Mouse (Mus musculus) intestine, postnatal 0 days (tissue): Measurements from ENCODE around the gene Btbd9. TPM values are rescaled to one million over a fixed set of nuclear protein-coding genes. Genes with fewer than 3 reads are reported as not detected.

ENCODE experiments used
- ATAC-seq: fragments of 200-750 bp; cut with Nextera tagmentation; 2 replicates; pipeline ENCODE4 v1.8.0; 2017; ENCODE audit warnings: mild to moderate bottlenecking, moderate TSS enrichment, moderate library complexity
- H3K27ac ChIP-seq: fragments of 300-500 bp; sonication (generic); 2 replicates; pipeline ENCODE4 v1.5.1; 2014; ENCODE audit warnings: mild to moderate bottlenecking, low read depth, low read length, moderate library complexity
- H3K27me3 ChIP-seq: fragments of 300-500 bp; sonication (generic); replicated peaks from 2 replicates; pipeline ENCODE4 v1.6.1; 2014; ENCODE audit warnings: low read length, mixed read lengths; ENCODE audit not compliant: control insufficient read depth, insufficient read depth
- H3K36me3 ChIP-seq: fragments of 300-500 bp; sonication (generic); 2 replicates; pipeline ENCODE4 v1.6.1; 2014; ENCODE audit warnings: mild to moderate bottlenecking, moderate library complexity; ENCODE audit not compliant: control insufficient read depth, insufficient read depth
- H3K4me1 ChIP-seq: fragments of 300-500 bp; sonication (generic); replicated peaks from 2 replicates; pipeline ENCODE4 v1.6.1; 2014; ENCODE audit warnings: antibody characterized with exemption, low read length, mixed read lengths; ENCODE audit not compliant: control insufficient read depth, insufficient read depth
- H3K4me2 ChIP-seq: fragments of 300-500 bp; sonication (generic); replicated peaks from 2 replicates; pipeline ENCODE4 v1.6.1; 2014; ENCODE audit warnings: low read depth, mild to moderate bottlenecking, moderate library complexity
- H3K4me3 ChIP-seq: fragments of 300-500 bp; sonication (generic); 2 replicates; pipeline ENCODE4 v1.5.1; 2014; ENCODE audit warnings: low read depth, low read length
- H3K9ac ChIP-seq: fragments of 300-500 bp; sonication (generic); 2 replicates; pipeline ENCODE4 v1.6.1; 2014; ENCODE audit warnings: mild to moderate bottlenecking, low read depth, low read length
- H3K9me3 ChIP-seq: fragments of 300-500 bp; sonication (generic); 2 replicates; pipeline ENCODE4 v1.6.1; 2016; ENCODE audit warnings: mixed run types; ENCODE audit not compliant: control insufficient read depth
- CTCF ChIP-seq: sonication (generic); IDR thresholded peaks from 2 replicates; pipeline ENCODE4 v1.5.1; 2016; ENCODE audit warnings: low read depth, mild to moderate bottlenecking, control low read depth, antibody characterized with exemption, moderate library complexity
- WGBS: fragments of 180-500 bp; shearing (Covaris S2); extraction: QIAGEN DNeasy Blood & Tissue Kit; methylation state at CpG from one replicate; pipeline ENCODE4 v1.1.7; 2014; 5-methylcytosine and 5-hydroxymethylcytosine counted together
- polyA plus RNA-seq: library from polyadenylated mRNA; unstranded; fragments of >200 nt; fragmentation: Nextera tagmentation; extraction: Ambion mirVana; gene quantifications from 2 replicates; pipeline ENCODE4 v1.2.1, GENCODE M21; 2015

Gene Btbd9
- polyA plus RNA-seq, 1 experiment from 2014 or later: 35.9 TPM

DNA sequence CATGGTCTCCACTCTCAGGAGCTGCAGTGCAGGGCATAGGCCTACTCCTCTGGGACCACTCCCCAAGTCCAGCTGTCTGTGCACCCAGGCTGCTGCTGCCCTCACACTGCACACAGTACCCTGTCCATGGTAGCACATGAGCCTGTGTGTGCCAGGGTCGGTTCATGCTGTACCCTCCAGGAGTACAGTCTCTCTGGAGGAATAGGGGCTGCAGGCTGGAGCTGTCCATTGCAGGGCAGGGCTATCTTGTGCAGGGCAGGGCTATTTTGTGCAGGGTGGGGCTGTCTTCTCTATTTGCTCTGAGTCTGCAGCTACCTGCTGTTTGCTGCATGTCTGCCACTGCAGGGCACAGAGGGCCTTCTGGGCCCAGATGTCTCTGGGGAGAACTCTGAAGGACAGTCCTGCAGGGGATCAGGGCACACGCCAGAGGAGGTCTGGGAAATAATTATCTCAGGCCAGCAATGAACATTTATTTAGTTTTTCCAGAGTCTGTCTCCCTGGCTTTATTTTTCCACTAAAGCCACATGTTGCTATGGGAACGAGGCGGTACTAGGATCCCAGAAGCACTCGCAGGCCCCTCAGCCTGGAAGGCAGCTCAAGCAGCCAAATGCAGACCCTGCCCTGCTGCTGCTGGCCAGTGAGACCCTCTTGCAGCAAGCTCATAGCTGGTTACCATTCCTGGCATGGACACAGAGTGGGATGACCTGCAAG lies 351.1 kb downstream of the Btbd9 start:
- Histone ChIP-seq H3K27ac (no peak overlapping the region), H3K27me3 (no peaks in the 10 kb centered on the region), H3K9me3 (no peaks in the 10 kb centered on the region), H3K9ac (no peak overlapping the region), H3K4me3 (no peak overlapping the region), H3K4me2 (no peak overlapping the region), H3K36me3 (peaks cover 11% of the 10 kb centered on the region), H3K4me1 (no peaks in the 10 kb centered on the region)
- ATAC-seq: no peak
- 38% methylated on average over 5 of the region's 5 CpGs for WGBS
- TF ChIP-seq CTCF: no peak

- 91% methylated on average over 12 of the region's 12 CpGs for WGBS
- ATAC-seq: no peak
- TF ChIP-seq CTCF: no peak
Observed at GRCm38 (mm10) chr17:30222837-30223236, 353.5 kb downstream of the Btbd9 start.

GRCm38 (mm10) chr17:30222361-30222760 lies 353.9 kb downstream of the Btbd9 start:
- H3K4me3 ChIP-seq: no peak overlapping the region
- no peak overlapping the region for H3K27ac ChIP-seq
- TF ChIP-seq CTCF: 0 out of 2 replicates have a peak, but pooled peaks have one; percentile 8
- H3K36me3 ChIP-seq: peaks cover 24% of the 10 kb centered on the region
- ATAC-seq: no peak
- no peaks in the 10 kb centered on the region for H3K4me1 ChIP-seq
- 78% methylated on average over 11 of the region's 11 CpGs for WGBS
- no peak overlapping the region for H3K9ac ChIP-seq
- H3K9me3 ChIP-seq: no peaks in the 10 kb centered on the region
- H3K27me3 ChIP-seq: no peaks in the 10 kb centered on the region
- H3K4me2 ChIP-seq: no peak overlapping the region

More at GRCm38 (mm10) chr17:30222837-30223236, 353.5 kb downstream of the Btbd9 start:
- Histone ChIP-seq H3K36me3 (peaks cover 24% of the 10 kb centered on the region), H3K4me1 (no peaks in the 10 kb centered on the region), H3K27me3 (no peaks in the 10 kb centered on the region), H3K27ac (no peak overlapping the region), H3K9ac (no peak overlapping the region), H3K4me2 (no peak overlapping the region), H3K4me3 (no peak overlapping the region), H3K9me3 (no peaks in the 10 kb centered on the region)

GRCm38 (mm10) chr17:30221677-30222076 lies 354.6 kb downstream of the Btbd9 start:
- no peak for ATAC-seq
- Histone ChIP-seq H3K4me3 (no peak overlapping the region), H3K36me3 (peaks cover 24% of the 10 kb centered on the region), H3K27ac (no peak overlapping the region), H3K27me3 (no peaks in the 10 kb centered on the region), H3K9me3 (no peaks in the 10 kb centered on the region), H3K4me2 (no peak overlapping the region), H3K9ac (no peak overlapping the region), H3K4me1 (no peaks in the 10 kb centered on the region)
- TF ChIP-seq CTCF: no peak
- 82% methylated on average over 14 of the region's 14 CpGs for WGBS

DNA sequence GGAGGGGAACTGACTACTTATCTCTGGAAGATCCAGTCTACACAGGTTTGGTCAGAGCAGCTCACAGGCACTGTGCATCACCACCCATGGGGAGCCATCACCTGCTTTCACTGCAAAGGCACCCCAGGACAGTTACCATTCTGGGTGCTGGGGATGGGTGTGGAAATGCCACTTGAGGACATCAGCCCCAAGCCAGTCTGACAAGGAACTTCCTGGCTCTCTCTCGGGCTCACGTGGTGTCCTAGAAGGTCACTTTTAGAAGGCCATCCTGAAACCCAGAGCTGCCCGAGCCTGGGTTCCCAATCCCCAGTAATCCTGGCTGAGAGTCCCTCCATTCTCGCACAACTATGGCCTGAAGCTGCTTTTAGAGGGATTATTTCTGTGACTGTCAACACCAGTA lies 360.5 kb downstream of the Btbd9 start:
- Histone ChIP-seq H3K4me3 (no peak overlapping the region), H3K36me3 (peaks cover 30% of the 10 kb centered on the region)

DNA sequence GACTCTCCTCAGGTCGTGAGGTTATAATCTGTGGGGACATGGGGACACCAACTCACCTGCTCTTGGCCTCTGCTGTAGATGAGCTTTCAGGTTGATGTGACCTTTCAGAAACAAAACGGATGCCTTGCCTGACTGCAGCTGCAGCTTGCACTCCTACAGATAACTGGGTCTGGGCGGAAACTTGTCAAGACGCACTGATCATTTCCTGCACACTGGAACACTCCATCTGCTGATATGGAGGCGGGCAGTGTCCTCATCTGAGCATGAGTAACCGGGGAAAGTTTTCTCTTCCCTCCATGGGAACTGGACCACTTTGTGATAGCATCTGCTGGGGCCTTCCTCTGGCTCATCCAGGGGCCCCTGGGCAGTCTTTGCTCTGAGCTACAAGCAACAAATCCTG lies 361.9 kb downstream of the Btbd9 start:
- no peak for ATAC-seq
- peaks cover 29% of the 10 kb centered on the region for H3K36me3 ChIP-seq
- H3K4me1 ChIP-seq: no peaks in the 10 kb centered on the region
- H3K4me2 ChIP-seq: no peak overlapping the region
- 67% methylated on average over 6 of the region's 6 CpGs for WGBS
- no peaks in the 10 kb centered on the region for H3K27me3 ChIP-seq
- no peaks in the 10 kb centered on the region for H3K9me3 ChIP-seq
- no peak overlapping the region for H3K9ac ChIP-seq
- no peak overlapping the region for H3K27ac ChIP-seq
- no peak overlapping the region for H3K4me3 ChIP-seq
- no peak for TF ChIP-seq CTCF

More for the DNA sequence above, 360.5 kb downstream of the Btbd9 start:
- H3K9ac ChIP-seq: no peak overlapping the region
- 76% methylated on average over 4 of the region's 4 CpGs for WGBS
- H3K4me1 ChIP-seq: no peaks in the 10 kb centered on the region
- H3K27me3 ChIP-seq: no peaks in the 10 kb centered on the region
- no peak overlapping the region for H3K27ac ChIP-seq
- TF ChIP-seq CTCF: no peak
- no peak overlapping the region for H3K4me2 ChIP-seq
- ATAC-seq: no peak
- H3K9me3 ChIP-seq: no peaks in the 10 kb centered on the region
